Mouse (Mus musculus): Measurements from ENCODE around the gene Cc2d1b. TPM values are rescaled to one million over a fixed set of nuclear protein-coding genes. Genes with fewer than 3 reads are reported as not detected.
A peak's percentile ranks its signal among the peaks of the same experiment; 100 is the strongest.

Gene Cc2d1b
- total RNA-seq (2021): 10 to 100 TPM; 17.2 to 20.7 TPM
- long read RNA-seq, experiment 1, transcript Cc2d1b-201 (25 exons, 3,303 nt): major isoform, 36 of 41 reads
- long read RNA-seq, experiment 1, partial matches to known transcripts: 1 of 41 reads
- long read RNA-seq, experiment 1, other reads (novel, unspliced or antisense): 4 of 41 reads
- long read RNA-seq, experiment 2, transcript Cc2d1b-201 (25 exons, 3,303 nt): major isoform, 24 of 37 reads
- long read RNA-seq, experiment 2, partial matches to known transcripts: 2 of 37 reads
- long read RNA-seq, experiment 2, other reads (novel, unspliced or antisense): 11 of 37 reads

- DNase-seq: peak; percentile 96
- peak; percentile 27 for TF ChIP-seq CTCF (IDR thresholded peaks at IDR 0.05)
These were observed at the start of gene Cc2d1b for GRCm38 (mm10) chr4:108619587-108620341. Gene Cc2d1b (plus strand): TSS chr4:108619940.

GRCm38 (mm10) chr4:108572644-108573043, 47.1 kb upstream of the Cc2d1b start:
- no peak for DNase-seq
- intact Hi-C loops (cut with DNase I): loop anchor here (5.0 kb wide), 1 partner anchor 235 kb away; no protein-coding TSS in a partner anchor
- no peak for TF ChIP-seq CTCF (IDR thresholded peaks at IDR 0.05)
- H3K4me3 ChIP-seq: no peak overlapping the region
- no peak overlapping the region for H3K27ac ChIP-seq

More at GRCm38 (mm10) chr4:108619587-108620341, at the start of gene Cc2d1b:
- intact Hi-C loops (cut with DNase I): loop anchor here (2.0 to 10.0 kb wide), 2 partner anchors 41 to 285 kb away; partner anchors contain the start of genes Orc1 and Prpf38a
- Histone ChIP-seq H3K27ac (peak within 1 kb of the TSS; percentile 94), H3K4me3 (peak within 1 kb of the TSS; percentile 97)

GRCm38 (mm10) chr4:108578840-108579742, 40.6 kb upstream of the Cc2d1b start, which contains the start of the genes Prpf38a and Orc1:
Gene Prpf38a (minus strand): TSS chr4:108579336.
Gene Orc1 (plus strand): TSS chr4:108579423.
- Histone ChIP-seq H3K4me3 (peak within 1 kb of the TSS; percentile 97), H3K27ac (peak within 1 kb of the TSS; percentile 91)
- no peak for TF ChIP-seq CTCF (IDR thresholded peaks at IDR 0.05)
- intact Hi-C loops (cut with DNase I): loop anchor here (2.0 kb wide), 1 partner anchor 40 kb away; the partner anchor contains the start of gene Cc2d1b
- DNase-seq: peak; percentile 97

- H3K27ac ChIP-seq: peak overlapping the region; percentile 91
- DNase-seq: no peak
- intact Hi-C loops (cut with DNase I): loop anchor here (2.0 kb wide), 1 partner anchor 39 kb away; the partner anchor contains the start of gene Cc2d1b
- peak overlapping the region; percentile 97 for H3K4me3 ChIP-seq
- no peak for TF ChIP-seq CTCF (IDR thresholded peaks at IDR 0.05)
These were observed 39.9 kb upstream of the Cc2d1b start for GRCm38 (mm10) chr4:108579743-108580411.

- no peak for TF ChIP-seq CTCF (IDR thresholded peaks at IDR 0.05)
- intact Hi-C loops (cut with DNase I): no loop called here
- no peak overlapping the region for H3K27ac ChIP-seq
- no peak overlapping the region for H3K4me3 ChIP-seq
- DNase-seq: no peak
These were observed 26.4 kb upstream of the Cc2d1b start for GRCm38 (mm10) chr4:108593376-108593775.

- H3K4me3 ChIP-seq: no peak overlapping the region
- intact Hi-C loops (cut with DNase I): no loop called here
- DNase-seq: no peak
- TF ChIP-seq CTCF (IDR thresholded peaks at IDR 0.05): no peak
- H3K27ac ChIP-seq: no peak overlapping the region
These were observed 24.0 kb upstream of the Cc2d1b start for GRCm38 (mm10) chr4:108595785-108596184.

GRCm38 (mm10) chr4:108598306-108598705, 21.4 kb upstream of the Cc2d1b start:
- no peak for TF ChIP-seq CTCF (IDR thresholded peaks at IDR 0.05)
- H3K27ac ChIP-seq: no peak overlapping the region
- no peak for DNase-seq
- H3K4me3 ChIP-seq: no peak overlapping the region
- intact Hi-C loops (cut with DNase I): no loop called here

GRCm38 (mm10) chr4:108601870-108602269, 17.9 kb upstream of the Cc2d1b start:
- no peak overlapping the region for H3K4me3 ChIP-seq
- intact Hi-C loops (cut with DNase I): no loop called here
- no peak overlapping the region for H3K27ac ChIP-seq
- TF ChIP-seq CTCF (IDR thresholded peaks at IDR 0.05): no peak
- no peak for DNase-seq

- no peak for TF ChIP-seq CTCF (IDR thresholded peaks at IDR 0.05)
- DNase-seq: no peak
- Histone ChIP-seq H3K27ac (no peak overlapping the region), H3K4me3 (no peak overlapping the region)
- intact Hi-C loops (cut with DNase I): no loop called here
These were observed 11.1 kb upstream of the Cc2d1b start for GRCm38 (mm10) chr4:108608651-108609050.

- Histone ChIP-seq H3K27ac (no peak overlapping the region), H3K4me3 (no peak overlapping the region)
- DNase-seq: no peak
- intact Hi-C loops (cut with DNase I): loop anchor here (10.0 kb wide), 1 partner anchor 276 kb away; no protein-coding TSS in a partner anchor
- TF ChIP-seq CTCF (IDR thresholded peaks at IDR 0.05): no peak
These were observed 8.8 kb upstream of the Cc2d1b start for GRCm38 (mm10) chr4:108610935-108611334.

GRCm38 (mm10) chr4:108618586-108618985, 1.2 kb upstream of the Cc2d1b start:
- Histone ChIP-seq H3K4me3 (peak overlapping the region; percentile 97), H3K27ac (no peak overlapping the region)
- DNase-seq: no peak
- TF ChIP-seq CTCF (IDR thresholded peaks at IDR 0.05): no peak
- intact Hi-C loops (cut with DNase I): loop anchor here (2.0 to 10.0 kb wide), 2 partner anchors 40 to 284 kb away; partner anchors contain the start of genes Orc1 and Prpf38a
